Mouse (Mus musculus): ENCODE results near the gene Dpp4.

Gene Dpp4

DNA sequence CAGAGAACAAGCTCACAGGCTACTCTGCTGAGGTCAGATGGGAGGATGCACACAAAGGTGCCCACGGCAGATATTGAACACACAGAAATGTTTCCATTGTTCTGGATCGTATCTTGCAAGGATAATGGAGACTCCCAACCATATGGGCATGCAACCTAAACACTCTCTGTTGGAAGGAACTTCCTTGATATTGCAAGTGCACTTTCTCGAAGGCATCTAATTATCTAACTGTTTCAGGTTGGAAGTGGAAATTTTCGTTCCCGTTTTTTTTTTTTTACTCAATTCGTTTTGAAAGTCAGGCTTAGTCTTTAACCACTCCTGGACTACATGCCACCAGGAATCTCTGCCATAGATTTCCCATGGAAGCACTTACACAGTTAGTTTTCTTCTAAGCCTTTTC, 51.2 kb downstream of the Dpp4 start:
- DNase-seq (ENCODE audit: extremely low spot score), result no peak

DNA sequence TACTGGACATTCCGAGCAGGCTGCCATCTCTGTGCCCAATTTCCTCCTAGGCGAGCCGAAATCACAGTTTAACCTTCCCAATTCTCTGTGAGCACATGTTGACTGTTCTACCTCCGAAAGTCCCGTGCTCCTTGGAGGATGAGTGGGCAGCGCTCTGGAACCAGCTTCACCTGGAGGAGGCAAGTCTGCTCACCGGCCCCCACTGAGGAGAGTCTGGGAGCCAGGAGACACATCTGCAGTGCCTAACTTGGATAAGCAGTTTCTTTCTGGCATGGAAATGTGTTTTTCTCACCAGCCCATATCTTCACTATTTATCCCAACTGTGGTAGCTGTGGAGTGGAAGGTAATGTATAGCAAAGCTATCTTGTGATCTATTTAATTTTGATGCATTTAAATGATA, 54.8 kb downstream of the Dpp4 start:
- no peak for DNase-seq (ENCODE audit: extremely low spot score)

DNA sequence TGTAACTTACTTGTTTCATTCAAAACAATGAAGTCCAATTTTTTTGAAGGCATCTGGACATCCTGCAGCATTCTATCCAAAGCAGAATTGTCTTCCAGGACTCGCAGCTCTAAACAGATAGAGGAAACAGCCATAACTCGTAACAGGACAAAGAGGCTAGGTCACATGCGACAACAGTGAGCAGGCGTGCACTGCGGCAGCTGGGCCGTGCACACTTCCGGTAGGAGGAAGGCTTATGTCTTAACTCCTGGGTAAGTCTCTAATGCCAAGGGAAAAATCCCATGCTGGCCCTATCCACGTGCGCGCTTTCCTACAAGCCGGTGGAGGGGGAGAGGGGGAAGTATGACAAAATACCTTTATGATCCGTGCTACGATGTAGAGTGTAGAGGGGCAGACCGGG, 55.4 kb downstream of the Dpp4 start:
- DNase-seq (ENCODE audit: extremely low spot score), result no peak

GRCm38 (mm10) chr2:62355766-62356165, 56.3 kb downstream of the Dpp4 start:
- DNase-seq (ENCODE audit: extremely low spot score), result no peak

GRCm38 (mm10) chr2:62352035-62352434, 60.0 kb downstream of the Dpp4 start:
- DNase-seq (ENCODE audit: extremely low spot score), result no peak

- no peak for DNase-seq (ENCODE audit: extremely low spot score)
These were observed 64.3 kb downstream of the Dpp4 start for GRCm38 (mm10) chr2:62347762-62348161.

GRCm38 (mm10) chr2:62346771-62347170, 65.3 kb downstream of the Dpp4 start:
- no peak for DNase-seq (ENCODE audit: extremely low spot score)

DNA sequence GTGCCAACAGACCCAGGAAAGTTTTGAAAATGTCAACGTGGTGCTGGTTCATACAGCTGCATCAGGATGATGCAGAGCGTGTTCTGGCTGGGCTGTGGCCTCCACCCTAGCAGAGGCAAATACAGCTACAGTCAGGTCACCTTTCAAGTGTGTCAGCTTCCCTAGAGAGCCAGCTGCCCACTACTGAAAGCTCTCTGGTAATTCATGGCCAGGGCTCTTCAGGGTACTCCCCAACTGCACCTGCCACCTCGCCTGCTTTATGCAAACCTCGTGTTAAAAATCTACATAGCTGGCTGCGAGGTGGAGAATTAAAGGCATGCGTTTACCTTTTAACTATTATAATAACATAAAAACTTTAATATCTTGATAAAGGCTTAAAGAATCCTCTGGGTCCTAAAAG, 67.7 kb downstream of the Dpp4 start:
- no peak for DNase-seq (ENCODE audit: extremely low spot score)

- no peak for DNase-seq (ENCODE audit: extremely low spot score)
These were observed 70.3 kb downstream of the Dpp4 start for GRCm38 (mm10) chr2:62341734-62342128.

- DNase-seq (ENCODE audit: extremely low spot score), result no peak
These were observed 70.8 kb downstream of the Dpp4 start for GRCm38 (mm10) chr2:62341061-62341733.

DNA sequence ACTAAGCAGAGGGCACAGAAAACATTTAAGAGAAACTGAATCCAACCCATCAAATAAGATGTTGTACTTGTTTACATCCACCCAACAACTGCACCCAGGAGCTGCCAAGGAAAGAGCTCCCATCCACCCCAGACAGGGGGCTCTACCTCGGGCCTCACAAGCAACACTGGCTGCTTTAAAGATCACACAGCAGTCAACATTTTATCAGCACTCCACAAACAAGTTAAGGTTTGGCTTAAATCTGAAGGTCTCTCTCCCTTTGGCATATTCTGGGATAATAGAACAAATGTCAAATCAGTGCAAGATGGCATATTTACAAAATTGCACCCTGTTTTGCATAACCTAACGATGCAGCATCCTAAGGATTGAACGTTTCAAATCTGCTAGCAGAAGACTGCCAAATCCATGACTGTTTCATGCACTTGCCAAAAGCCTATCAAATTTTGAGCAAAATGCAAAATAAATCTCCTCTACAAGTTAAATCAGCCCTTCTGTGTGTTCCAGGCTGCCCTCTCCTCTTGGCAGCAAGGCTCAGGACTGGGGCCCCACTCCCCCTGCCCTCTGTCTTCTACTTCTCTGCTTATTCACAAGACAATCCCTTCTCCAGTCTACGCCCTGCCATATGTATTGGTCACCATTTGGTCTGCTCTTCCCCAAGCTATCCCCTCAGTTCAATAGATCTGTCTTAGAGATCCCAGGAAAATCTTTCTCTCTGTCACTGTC, 72.6 kb downstream of the Dpp4 start:
- DNase-seq (ENCODE audit: extremely low spot score), result no peak

DNA sequence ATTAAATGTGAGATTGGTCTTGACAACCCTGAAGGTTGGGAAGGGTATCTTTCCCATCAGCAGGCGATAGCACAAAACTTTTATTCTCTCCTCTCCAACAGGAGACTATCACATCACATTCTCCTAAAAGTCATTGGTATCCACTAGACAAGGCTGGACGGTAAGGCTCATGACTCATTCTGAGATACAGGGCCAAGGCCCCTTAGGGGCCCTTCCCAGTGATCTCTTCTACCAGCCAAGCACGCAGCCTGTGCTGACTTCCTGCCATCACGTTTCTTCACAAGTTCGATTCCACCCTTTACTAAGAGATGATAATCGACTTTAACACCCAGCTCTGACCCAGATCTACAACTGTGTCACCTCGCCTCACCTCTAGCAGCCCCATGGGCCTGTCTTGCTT, 74.9 kb downstream of the Dpp4 start:
- no peak for DNase-seq (ENCODE audit: extremely low spot score)

GRCm38 (mm10) chr2:62334397-62335243, 77.4 kb downstream of the Dpp4 start:
- DNase-seq (ENCODE audit: extremely low spot score), result no peak

- no peak for DNase-seq (ENCODE audit: extremely low spot score)
These were observed 79.6 kb downstream of the Dpp4 start for GRCm38 (mm10) chr2:62332465-62332864.

DNA sequence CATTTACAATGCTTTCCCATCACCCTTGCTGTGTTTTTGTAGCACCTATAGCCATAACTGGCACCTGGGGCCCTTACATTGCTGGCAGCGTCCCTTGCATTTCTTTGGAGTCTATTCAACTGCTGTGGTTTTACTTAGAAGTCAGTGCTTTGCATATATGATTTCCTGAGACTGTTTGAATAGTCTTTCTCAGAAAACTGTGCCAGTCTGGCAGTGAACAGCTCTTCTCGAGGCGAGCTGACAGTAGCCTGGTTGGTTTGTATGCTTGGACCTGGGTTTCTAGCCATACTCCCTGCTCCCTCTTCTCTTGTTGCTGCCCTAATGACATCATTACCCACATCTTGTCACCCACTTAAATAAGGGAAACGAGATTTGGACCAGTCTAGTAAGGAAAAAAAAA, 80.1 kb downstream of the Dpp4 start:
- DNase-seq (ENCODE audit: extremely low spot score), result no peak

DNA sequence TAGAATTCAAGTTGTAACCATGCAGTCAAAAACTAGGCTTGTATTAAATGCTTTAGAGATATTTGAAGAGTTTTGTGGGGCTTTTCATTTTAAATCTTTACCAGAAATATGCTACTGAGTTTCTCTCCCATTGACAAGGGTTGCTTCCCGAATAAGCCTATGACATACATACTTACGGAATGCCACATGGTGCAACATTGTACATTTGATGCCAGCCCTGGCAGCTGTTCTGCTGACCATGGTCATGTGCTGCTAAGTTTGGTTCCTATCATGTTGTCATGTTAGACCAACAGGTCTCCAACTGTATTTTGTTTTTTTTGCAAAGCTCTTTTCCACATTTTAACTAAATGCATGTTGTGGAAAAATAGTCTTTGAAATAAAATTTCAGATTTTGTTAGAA, 86.6 kb downstream of the Dpp4 start:
- no peak for DNase-seq (ENCODE audit: extremely low spot score)

DNA sequence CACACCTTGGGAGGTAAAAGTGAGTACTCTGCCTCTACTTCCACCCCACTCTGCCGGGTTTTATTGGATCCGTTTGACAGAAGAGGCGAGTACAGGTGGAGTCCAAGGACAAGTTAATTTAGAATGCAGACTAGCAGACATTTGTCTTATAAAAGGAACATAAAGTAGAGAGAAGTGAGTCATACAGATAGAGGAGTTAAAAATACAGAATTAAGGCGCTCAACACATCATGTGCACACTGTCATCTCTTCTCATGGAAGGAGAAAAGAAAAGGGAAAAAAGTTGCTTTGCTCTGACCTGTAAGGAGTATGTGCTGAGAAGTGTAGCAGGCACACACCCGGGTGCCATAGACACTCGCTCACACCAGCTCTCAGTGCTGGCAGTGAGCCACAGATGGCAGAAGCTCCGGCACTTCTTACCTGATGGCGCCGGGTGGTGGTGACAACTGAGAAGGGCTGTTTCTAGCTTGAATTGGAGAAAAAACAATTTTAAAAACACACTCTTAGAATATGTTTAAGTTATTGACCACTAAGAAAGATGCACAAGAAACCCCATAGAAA, 88.9 kb downstream of the Dpp4 start:
- DNase-seq (ENCODE audit: extremely low spot score), result no peak

DNA sequence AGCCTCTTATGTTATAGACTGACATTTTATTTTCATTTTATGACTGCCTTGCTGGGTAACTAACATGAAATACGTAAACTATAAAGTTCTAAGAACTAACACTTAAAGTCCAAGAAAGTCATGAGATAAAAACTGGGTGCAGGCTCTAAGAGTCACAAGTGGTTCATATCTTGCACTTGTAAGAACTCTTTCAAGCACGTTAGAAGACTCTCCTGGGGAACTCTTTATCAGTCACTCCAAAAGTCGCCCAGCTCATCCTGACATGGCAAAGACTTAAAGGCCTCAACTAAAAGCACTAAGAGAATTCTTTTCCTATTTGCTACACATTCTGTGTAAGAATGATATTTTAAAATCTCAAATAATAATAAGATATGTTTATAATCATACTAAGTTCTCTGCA, 92.5 kb downstream of the Dpp4 start:
- no peak for DNase-seq (ENCODE audit: extremely low spot score)

- DNase-seq (ENCODE audit: extremely low spot score), result no peak
These were observed 95.1 kb downstream of the Dpp4 start for GRCm38 (mm10) chr2:62316930-62317329.

- no peak for DNase-seq (ENCODE audit: extremely low spot score)
These were observed 104.6 kb downstream of the Dpp4 start for GRCm38 (mm10) chr2:62307477-62307876.

GRCm38 (mm10) chr2:62306978-62307377, 105.1 kb downstream of the Dpp4 start:
- DNase-seq (ENCODE audit: extremely low spot score), result no peak

- DNase-seq (ENCODE audit: extremely low spot score), result no peak
These were observed 110.3 kb downstream of the Dpp4 start for GRCm38 (mm10) chr2:62301716-62302115.
